Mouse (Mus musculus) right cerebral cortex, postnatal 10 days (tissue): ENCODE results near the gene Polr3c.
"Not testable (repeated sequence)": the region's sequence is repeated elsewhere in the genome, so short reads cannot be mapped to it uniquely, and the experiment has no call there.

Experiments used
- DNase-seq, 2 experiments: peaks; one replicate each; pipeline ENCODE4 v3.0.0; 2021; ENCODE audit warnings: low spot score in 2 of 2

Gene Polr3c

DNA sequence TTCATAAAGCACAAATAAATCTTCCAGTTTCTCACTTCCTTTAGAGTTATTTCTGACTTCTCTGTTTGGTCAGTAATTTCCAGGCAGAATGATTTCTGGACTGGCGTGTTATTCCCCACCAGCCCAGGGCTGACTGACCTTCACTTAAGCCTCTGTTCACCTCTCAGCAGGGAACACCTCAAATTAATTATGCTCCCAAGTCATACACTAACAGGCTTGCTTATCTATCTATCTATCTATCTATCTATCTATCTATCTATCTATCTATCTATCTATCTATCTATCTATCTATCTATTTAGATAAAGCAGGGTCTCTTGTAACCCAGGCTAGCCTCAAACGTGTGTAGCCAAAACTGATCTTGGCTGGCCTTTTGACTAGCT, 18.8 kb downstream of the Polr3c start:
- no peak for DNase-seq

DNA sequence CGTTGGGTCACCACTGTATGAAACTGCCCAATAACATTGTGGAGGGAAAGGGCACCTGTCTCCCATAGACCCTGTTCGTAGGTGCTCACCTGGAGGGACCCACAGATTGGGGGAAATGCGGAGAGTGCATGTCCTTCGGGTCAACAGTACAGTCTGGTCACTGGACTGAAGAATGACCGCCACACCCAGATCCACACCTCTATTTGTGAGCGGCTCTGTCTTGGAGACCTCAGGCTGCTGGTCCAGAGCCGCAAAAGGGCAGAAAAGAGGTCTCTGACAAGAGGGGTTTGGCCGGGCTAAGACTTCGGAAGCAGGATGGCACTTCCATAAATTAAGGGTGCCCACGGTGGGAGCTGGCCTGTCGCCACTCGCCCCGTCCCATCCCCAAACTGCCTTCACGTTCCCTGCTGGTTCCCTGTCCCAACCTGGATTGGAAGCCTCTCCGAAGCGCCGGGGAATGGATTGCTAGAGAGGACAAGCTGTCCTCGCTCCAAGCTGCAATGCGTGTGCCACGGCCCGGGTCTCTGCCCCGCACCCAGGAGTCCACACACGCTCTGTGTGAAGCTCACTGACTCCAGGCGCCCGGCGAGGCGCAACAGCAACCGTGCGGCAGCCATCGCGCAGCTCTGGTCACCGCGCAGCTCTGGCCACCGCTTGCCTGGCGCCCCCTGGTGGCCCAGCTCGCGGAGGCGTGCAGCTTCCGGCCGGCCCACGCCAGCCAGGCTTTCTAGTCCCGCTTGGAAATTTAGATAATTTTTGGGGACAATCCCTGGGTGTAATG, 19.3 kb downstream of the Polr3c start, which contains the start of gene Nudt17:
Gene Nudt17 (minus strand): TSS at position 660 of the 781 bp plus-strand sequence.
- DNase-seq, result peak; percentile 78 to 85

DNA sequence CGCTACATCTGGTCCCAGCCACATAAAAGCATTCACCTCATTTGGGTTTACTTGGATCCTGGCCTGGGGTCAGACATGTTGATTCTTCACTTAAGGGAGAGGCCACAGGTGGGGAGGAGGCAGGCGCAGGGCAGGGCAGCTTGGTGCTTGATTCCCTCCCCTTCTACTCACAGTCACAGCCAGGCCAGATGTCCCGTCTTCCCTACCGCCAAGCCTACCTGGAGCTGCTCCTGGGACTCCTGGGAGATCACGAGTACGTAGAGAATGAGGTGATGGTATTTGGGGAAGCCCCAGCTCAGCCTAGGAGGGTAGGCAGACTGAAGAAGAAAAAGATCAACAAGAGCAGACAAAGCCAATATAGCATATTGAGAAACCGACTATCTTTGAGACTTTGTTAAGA, 20.4 kb downstream of the Polr3c start:
- DNase-seq, result no peak

DNA sequence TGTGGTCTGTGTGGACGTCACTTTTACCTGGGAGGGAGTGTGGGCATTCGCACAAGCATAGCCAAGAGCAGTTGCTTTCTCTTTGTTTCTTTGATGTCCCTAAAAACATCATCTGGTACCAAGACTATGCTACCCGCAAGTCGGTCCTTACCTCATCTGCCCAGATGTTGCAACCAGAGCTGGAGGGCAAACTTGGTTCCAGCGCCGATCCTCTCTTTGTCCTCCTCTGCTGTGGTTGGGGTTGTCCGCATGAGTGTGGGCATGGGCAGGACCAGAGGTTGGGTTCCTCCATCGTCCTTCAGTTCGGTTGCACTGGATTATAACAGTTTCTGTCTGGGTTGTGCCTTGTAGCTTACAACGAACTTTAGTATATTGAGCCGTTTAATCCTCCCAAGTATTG, 21.2 kb downstream of the Polr3c start:
- no peak for DNase-seq

DNA sequence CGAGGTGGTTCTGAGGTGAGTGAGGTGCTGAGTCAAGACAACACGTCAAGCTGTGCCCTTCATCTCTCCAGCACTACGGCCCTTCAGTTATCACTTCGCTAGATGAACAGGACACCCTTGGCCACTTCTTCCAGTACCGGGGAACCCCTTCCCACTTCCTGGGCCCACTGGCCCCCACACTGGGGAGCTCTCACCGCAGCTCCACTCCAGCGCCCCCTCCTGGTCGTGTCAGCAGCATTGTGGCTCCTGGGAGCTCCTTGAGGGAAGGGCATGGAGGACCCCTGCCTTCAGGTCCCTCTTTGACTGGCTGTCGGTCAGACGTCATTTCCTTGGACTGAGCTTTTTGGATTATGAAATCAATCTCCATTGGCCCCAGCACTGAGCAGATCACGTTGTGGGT, 22.6 kb downstream of the Polr3c start:
- no peak for DNase-seq

DNA sequence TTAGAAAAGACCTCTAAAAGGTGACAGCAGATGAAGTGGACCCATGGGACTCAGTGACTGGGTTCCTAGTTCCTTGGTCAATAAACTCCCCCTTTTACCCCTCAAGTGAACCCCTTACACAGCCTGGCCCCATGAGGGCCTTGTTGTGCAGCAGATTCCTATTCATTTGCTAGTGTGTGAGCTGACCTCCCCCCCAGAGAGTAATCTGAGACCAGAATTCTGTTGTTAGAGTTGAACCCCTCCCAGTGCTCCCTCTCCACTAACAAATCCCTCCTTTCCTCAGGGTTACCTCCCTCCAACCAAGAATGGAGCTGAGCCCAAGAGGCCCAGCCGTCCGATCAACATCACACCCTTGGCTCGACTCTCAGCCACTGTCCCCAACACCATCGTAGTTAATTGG, 26.4 kb downstream of the Polr3c start:
- DNase-seq, result no peak

DNA sequence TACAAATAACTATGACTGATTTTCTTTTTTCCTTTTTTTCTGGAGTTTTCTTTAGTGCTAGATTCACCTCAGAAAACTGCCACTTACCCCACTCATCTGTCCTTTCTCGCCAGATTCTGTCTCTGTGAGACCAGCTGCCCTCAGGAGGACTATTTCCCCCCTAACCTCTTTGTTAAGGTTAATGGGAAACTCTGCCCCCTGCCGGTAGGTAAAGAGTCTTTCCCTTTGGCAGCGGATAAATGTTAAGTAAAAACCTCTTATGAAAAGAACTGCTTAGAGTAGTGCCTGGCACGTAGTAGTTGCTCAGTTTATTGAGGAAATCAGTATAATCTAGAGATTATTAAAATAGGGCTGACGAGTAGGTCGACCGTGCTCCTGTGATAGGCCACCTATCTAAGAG, 27.1 kb downstream of the Polr3c start:
- DNase-seq, result no peak

DNA sequence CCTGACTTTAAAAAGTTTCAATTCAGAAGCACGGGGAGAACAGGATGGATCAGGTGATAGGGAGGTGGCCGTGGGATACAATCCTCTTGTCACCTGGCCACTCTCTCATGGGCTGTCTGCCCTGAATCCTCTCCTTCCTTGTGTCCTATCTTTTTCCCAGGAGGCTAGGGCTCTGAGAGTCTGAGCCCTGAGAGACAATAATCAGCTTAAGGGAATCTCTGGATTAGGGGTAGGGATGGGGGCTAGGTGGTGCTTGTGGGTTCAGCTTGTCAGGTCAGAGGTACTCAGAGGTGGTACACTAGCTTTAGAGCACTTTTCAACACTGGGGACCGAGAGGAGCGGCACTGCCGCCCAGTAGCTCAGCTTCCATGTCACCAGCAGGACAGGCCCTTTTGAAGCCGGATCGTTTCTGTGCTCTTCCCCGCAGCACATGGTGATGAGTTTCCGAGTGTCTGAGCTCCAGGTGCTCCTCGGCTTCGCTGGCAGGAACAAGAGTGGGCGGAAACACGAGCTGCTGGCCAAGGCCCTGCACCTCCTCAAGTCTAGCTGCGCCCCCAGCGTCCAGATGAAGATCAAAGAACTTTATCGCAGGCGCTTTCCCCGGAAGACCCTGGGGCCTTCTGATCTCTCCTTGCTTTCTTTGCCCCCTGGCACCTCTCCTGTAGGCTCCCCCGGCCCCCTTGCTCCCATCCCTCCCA, 28.3 kb downstream of the Polr3c start:
- no peak for DNase-seq

DNA sequence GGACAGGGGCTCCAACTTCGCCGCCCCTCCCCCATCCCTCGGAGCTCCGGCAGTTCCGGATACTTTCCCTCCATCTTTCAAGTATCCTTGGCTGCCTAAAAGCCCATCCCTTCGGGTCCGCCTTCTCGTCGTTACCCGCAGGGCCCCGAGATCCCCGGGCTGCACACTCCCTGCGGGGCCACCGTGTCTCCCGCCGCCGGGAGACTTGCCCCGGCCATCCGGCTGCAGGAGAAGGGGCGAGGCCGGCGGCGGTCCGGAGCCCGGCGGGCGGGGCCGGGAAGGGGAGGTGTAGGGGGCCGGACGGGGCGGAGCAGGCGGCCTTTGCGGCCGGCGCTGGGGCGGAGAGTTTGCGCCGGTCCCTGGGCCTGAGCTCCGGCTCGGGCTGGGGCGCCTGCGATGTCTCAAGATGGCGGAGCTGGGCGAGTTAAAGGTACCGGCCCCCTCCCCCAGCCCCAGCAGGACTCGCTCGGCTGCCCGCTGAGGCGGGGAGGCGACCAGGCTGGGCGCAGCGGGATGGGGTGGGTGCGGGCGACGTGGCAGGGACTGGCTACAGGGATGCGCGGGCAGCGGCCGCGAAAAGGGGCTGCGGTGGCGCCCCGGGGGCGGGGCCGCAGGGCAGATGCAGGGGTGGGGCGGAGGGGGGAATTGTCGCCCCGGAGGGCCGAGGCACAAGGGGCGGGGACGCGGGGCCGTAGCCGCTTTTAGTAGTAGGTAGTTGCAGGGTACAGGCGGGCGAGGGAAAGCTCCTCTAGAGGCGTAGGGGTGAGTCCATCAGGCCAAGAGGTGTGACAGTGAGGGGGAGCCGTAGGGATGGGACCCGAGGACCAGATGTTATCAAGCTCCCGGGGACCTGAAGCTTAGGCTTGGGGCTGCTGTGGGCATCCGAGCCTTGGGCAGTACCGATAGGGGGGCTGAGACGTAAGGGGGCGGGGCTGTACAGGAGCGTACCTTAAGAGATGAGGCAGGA, 30.4 kb downstream of the Polr3c start:
- DNase-seq, result peak; percentile 85 to 87

DNA sequence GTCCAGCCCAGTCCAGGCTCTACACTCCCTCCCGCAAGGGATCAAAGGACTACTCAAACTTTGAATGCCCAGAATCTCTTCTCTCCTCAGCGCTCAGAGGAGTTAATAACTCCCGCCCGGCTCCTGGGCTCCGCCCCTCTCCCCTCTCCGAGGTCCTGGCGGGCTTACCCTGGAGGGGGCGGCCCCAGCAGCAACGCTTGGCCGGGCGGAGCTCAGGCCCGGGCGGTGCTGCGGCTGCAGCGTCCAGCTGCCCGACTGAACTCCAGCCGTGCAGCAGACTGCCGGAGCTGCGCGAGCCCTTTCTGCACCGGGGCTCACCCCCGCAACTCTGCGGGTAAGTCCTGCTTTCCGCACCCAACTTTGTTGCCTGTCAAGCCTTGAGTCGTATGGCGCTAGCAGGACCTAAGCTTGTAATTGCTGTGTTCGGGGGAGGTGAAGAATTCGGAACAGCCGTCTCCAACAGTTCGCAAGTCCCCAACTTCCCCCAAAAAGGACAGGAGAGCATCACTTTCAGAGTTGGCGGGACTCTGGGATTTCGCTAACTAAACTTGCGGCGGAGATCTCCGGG, 31.1 kb downstream of the Polr3c start, which contains the start of gene Pias3:
Gene Pias3 (plus strand): TSS at position 187 of the 568 bp plus-strand sequence.
- DNase-seq, result peak; percentile 63 to 73

DNA sequence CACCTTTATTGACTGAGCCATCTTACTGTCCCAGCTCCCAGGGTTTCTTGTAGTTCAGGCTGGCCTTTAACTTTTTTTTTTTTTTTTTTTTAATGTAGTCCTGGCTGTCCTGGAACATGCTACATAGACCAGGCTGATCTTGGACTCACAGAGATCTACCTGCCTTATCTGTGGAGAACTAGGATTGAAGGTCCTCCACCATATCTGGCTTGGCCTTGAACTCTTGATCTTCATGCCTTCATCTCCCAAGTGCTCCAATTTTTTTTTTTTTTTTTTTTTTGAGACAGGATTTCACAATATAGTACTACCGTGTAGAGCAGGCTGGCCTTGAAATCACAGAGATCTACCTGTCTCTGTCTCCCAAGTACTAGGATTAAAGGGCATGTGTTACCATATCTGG, 33.8 kb downstream of the Polr3c start:
- DNase-seq, result no peak

DNA sequence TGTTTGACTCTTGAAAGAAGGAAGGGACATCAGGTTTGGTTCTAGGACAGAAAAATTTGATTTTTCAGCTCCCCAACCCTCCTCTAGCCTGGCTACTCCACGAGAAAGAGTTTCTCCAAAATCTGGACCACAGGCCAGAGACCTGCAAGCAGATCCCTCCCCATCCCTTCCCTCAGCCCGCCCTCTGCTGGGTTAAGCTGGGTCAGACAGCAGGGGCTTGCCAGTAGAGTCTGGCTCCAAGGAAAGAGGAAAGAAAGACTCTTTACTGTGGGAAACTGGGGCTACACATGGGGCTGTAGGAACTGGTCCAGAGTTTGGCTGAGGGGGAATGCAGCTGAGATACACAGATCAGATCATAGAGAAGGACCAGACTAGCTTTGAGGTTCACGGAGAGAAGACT, 34.9 kb downstream of the Polr3c start:
- peak in 1 of 2 experiments; percentile 57 for DNase-seq

DNA sequence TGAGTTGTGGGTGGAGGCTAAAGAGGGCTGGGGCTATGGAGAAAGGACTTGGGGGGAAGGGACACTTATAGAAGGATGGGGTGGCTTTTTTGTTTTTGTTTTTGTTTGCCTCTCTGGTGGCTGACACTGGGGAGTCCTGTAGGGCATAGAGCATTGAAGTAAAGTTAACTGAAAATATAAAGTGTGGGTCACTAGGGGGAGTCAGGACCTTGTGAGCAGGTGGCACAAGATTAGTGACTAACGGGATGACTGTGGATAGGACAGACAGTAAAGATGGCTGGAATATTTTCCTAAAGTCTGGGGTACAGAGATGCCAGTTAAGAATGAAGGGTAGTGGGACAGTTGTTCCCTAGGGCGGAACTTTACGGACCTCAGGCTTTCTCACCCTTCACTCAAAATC, 37.1 kb downstream of the Polr3c start:
- no peak for DNase-seq

DNA sequence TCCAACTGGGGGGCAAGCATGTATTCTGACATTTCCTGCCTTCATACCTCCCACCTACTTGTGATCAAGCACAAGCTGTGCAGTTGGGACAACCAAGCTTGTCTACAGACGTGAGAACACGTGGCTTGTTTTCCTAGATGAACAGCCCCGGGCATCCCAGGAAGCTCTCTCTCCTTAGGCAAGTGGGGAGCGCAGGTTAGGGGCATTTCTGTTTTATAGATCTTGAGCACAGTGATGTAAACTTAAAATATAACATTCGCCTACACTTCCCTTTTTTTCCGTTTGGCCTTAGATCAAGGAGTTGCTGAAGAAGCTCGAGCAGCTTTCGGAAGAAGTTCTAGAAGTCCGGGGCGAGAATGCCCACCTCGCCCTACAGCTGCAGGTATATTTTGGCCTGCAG, 38.6 kb downstream of the Polr3c start:
- no peak for DNase-seq

DNA sequence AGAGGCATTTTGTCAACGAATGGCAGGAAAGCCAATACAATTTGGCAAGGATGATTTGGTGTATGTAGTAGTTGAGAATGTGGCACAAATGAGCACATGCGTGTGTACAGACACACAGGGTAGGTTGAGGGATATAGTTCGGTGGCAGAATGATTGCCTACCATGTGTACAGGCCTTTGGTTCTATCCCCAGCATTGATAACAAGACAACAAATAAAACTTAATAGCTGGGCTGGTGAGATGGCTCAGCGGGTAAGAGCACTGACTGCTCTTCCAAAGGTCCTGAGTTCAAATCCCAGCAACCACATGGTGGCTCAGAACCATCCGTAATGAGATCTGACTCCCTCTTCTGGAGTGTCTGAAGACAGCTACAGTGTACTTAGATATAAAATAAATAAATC, 41.4 kb downstream of the Polr3c start:
- DNase-seq, result not testable (repeated sequence)

DNA sequence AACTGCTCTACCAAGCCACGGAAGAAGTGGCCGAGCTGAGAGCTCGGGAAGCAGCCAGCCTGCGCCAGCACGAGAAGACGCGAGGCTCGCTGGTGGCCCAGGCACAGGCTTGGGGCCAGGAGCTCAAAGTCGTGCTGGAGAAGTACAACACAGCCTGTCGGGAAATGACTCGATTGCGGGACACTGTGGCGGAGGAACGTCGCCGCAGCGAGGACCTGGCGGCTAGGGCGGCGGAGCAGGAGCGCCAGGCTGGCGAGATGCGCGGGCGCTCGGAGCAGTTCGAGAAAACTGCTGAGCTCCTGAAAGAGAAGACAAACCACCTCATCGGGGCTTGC, 42.6 kb downstream of the Polr3c start:
- DNase-seq, result no peak

DNA sequence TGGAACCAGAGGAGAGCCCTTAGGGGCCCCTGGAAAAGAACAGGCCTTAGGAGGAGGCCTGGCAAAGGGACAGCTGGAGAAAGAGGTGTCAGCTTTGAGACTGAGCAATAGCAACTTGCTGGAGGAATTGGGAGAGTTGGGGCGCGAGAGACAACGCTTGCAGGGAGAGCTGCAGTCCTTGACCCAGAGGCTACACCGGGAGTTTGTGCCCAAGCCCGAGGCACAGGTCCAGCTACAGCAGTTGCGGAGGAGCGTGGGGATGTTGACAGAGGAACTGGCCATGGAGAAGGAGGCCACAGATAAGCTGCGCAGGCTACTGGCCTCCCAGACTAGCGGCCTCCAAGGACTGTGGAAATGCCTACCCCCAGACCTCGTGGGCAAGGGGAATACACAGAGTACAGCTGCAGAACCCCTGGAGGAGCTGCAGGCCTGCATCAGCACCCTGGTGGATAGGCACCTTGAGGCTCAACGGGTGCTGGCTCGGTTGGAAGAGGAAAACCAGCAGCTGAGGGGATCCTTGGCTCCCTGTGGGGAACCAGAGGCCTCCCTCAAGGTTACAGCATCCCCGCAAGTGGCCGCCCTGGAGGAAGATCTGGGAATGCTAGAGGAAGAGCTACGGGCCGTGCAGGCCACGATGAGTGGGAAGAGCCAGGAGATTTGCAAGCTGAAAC, 43.1 kb downstream of the Polr3c start:
- no peak for DNase-seq

DNA sequence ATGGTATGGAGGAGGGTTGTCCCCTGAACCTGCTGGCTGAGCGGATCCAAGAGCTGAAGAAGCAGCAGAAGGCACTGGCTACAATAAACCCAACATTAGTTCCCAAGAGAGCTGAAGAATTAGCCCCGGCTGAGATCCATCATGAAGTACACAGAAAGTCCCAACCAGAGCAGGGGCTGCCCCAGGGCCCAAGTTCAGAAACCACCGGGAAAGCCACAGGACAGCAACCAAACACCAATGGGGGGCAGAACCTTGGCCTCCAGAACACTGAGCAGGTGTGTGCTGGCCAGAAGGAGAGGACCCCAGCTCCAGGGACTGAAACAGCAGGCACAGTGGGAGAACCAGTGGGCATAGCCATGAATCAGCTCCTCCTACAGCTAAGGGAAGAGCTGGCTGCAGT, 43.9 kb downstream of the Polr3c start:
- DNase-seq, result no peak

DNA sequence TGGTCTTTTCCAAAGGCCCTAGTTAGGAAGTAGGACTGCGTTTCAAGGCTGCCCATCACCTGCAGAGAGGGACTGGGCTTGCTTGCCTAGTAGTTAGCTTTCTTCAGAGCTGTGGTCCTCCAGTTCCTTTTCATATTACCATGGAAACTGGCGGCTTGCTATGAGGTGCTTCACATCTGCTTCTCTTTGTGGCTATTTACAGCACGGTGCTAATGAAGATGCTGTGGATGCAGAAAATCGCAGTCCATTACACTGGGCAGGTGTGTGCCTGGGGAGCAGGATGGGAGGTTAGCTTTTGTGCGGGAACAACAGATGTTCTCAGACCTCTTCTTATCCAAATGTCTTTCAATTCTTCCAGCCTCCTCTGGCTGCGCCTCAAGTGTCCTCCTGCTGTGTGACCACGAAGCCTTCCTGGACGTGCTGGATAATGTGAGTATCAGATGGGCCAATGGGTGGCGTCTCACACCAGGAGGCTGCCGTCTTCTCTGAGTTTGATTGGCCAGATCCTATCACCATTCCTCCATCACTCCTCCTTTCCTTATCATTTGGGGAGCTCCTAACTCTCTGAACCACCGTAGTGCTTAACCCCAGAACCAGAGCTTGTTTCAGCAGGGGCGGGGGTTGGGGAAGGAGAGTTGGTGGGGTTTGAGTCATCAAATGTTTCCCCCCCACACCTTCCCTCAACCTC, 47.0 kb downstream of the Polr3c start:
- no peak for DNase-seq

DNA sequence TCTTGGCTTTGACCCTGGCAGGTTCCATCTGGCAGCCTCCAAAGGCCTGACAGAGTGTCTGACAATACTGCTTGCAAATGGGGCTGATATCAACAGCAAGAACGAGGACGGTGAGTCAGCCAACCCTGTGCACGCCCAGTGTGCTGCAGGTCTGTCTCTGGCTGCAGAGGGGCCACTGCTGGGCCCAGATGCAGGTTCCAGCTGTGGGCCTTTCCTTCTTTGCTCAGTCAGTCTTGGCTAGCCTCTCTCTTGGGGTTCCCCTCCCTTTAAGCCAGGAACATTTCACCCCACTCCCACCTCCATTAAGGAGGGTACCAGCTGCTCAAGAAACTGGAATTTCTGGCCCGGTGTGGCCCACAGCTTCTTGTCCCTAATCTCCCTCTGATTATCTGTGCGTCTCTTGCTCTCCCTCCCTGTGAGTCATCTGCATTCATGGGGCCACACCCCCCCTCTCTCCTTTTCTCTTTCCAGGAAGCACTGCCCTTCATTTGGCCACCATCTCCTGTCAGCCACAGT, 48.2 kb downstream of the Polr3c start:
- no peak for DNase-seq

DNA sequence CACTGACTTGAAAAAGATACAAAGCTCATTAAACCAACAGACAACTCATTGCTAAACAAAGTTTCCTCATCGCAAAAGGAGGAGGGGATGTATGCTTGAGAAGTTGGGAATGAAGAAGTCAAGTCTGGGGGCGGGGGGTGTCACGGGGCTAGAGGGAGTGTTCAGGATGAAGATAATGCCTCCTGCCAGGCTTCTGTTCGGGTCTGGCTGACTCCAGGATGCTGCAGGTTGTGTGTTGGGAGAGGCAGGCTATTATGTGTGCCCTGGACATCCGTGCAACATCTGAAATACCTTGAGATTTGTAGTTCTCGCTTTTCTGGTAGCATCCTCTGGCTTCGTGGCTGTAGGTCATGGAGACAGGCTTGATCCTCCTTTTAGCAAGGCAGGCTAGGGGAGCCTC, 49.0 kb downstream of the Polr3c start:
- no peak for DNase-seq
